Mouse (Mus musculus): ENCODE data around the gene Zfp617.
"Not testable (repeated sequence)": the region's sequence is repeated elsewhere in the genome, so short reads cannot be mapped to it uniquely, and the experiment has no call there.

Gene Zfp617

GRCm38 (mm10) chr8:71908309-71909261, at the start of gene Zfp617, which contains the start of gene Zfp882:
TSS of gene Zfp617 (plus strand) at chr8:71908635.
TSS of gene Zfp882 (plus strand) at chr8:71908608.
- peak; percentile 67 for DNase-seq (ENCODE audit: extremely low spot score, low read depth, low spot score)

DNA sequence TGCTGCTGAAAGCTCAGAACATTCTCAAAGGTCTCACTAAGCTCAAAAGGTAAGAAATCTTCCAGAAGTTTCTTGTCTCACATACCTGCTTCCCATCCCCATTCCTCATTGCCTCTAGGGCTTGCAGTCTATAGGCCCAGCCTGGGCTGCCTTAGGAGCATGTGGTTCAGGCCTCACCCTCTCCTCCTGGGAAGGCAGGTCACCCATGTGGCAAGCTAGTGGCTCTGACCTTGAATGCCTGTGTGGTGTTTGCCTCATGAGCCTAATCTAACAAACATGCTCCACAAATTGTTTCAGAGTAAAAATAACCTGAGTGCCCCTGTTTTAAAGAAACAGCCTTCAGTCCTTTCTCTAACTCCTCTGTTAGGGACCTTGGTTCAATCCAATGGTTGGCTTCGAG, 46.9 kb upstream of the Zfp617 start:
- not testable (repeated sequence) for DNase-seq (ENCODE audit: extremely low spot score, low read depth, low spot score)

DNA sequence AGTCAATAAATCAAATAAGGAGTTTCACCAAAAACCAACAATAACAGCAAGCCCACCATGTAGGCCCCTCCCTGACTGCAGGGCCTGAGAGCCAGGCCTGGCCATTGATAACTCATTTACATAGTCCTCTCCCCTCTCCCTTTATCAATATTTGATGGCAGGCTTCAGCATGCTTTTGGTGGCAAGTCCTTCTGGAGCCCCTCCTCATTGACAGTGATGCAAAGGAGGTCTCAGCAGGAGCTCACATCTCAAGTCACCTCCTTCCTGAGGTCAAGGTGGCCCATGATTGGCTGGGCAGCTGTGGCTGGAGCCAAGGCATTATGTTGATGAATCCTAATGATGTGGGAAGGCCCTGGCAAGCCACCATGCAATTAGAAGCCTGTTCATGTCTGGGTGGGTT, 46.4 kb upstream of the Zfp617 start:
- DNase-seq (ENCODE audit: extremely low spot score, low read depth, low spot score) = not testable (repeated sequence)

DNA sequence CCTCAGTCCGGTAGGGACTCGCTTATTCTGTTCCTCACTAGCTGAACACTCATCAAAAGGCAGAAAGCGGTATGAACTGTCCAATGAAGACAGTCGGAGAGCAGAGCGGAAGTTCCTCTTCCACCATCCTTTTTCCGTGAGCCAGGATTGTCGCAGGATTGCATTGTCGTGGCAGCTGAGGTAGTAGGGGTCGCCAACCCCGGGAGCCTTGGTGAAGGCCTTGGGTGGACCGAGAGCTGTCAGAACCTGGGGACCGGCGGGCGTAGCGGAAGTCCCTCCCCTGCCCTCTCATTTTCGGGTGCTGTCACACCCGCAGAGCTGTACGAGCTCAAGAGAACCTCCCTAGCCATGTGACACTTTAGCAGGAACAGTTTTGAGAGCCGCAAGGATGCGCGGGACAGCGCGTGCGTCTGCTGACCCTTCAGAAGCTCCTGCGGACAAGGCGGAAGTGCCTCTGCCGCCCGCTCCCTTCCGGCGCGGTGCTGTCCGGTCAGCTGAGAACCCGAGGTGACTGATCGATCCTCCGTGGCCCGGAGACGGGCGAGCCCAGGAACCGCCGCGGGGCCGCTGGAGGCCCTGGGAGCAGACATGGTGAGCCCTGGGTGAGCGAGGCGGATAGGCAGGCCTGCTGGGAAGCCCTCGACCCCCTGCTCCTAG, 26.7 kb upstream of the Zfp617 start, which contains the start of gene Zfp709:
Zfp709 (plus strand) TSS at position 402 of the 657 bp plus-strand sequence.
- DNase-seq (ENCODE audit: extremely low spot score, low read depth, low spot score) = no peak

DNA sequence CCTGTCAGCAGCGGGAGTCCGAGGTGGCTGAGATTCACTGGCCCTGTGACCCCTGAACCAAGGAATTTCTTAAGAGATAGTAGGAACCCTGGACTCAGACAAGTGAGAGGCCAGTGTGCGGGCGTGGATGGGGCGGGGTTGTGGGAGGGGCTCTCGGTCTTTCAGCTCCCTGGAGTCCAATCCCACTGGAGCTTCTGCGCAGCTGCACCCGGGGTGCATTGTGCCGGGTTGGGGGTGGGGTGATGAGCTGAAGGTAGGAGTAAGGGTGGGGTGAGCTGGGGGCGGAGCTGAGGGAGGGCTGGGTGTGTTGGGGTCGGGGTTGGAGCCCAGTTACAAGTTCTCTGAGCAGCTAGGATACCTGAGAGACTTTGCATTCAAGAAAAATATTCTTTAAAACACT, 7.8 kb upstream of the Zfp617 start:
- not testable (repeated sequence) for DNase-seq (ENCODE audit: extremely low spot score, low read depth, low spot score)

DNA sequence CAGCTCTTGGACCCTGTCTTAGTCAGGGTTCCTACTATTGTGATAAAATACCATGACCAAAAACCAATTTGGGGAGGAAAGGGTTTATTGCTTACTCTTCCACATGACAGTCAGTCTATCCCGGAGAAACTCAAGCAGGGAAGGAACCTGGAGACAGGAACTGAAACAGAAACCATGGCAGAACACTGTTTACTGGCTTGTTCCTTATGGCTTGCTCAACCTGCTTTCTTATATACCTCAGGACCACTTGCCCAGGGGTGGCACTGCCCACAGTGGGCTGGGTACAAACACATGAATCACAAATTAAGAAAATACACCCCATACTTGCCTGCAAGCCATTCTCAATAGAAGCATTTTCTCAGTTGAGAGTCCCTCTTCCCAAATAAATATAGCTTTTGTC, 5.4 kb upstream of the Zfp617 start:
- DNase-seq (ENCODE audit: extremely low spot score, low read depth, low spot score) = not testable (repeated sequence)

- DNase-seq (ENCODE audit: extremely low spot score, low read depth, low spot score) = no peak
These were observed 1.6 kb upstream of the Zfp617 start for GRCm38 (mm10) chr8:71906809-71907208.

DNA sequence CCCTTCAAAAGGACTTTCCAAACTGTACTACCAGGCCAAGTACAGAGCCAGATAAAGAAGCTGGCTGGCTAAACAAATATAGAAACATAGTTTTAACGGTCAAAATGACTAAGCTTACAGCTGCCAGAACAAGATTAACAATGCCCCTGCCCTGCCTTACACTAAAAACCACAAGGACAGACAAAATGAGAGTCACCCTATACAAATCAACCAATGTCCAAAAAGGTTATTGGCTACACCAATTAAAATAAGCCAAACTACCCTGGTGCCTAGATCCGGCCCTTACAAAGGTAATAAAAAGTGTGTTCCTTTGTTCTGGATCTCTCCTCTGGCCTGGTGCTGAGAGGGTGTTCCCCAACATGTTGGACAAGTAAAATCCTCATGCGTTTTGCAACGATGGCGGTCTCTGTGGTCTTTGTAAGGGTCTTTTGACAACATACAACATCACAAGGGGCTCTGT, 607 bp upstream of the Zfp617 start:
- no peak for DNase-seq (ENCODE audit: extremely low spot score, low read depth, low spot score)

DNA sequence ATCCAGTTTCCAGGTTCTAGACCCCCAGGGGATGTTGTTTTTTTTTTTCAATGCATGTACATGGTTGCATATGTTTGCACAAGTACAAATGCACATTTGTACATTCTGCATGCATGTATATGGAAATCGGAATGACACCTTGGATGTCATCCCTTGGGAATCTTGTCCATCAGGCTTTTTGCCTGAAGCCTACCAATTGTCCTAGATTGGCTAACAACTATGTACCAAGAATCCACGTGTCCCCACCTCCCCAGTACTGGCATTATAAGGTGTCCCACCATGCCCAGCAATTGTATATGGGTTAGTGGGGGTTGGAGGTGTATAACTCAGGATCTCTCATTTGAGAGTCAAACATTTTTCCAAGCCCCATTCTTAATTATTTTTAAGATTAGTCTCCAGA, 3.9 kb downstream of the Zfp617 start:
- no peak for DNase-seq (ENCODE audit: extremely low spot score, low read depth, low spot score)

DNA sequence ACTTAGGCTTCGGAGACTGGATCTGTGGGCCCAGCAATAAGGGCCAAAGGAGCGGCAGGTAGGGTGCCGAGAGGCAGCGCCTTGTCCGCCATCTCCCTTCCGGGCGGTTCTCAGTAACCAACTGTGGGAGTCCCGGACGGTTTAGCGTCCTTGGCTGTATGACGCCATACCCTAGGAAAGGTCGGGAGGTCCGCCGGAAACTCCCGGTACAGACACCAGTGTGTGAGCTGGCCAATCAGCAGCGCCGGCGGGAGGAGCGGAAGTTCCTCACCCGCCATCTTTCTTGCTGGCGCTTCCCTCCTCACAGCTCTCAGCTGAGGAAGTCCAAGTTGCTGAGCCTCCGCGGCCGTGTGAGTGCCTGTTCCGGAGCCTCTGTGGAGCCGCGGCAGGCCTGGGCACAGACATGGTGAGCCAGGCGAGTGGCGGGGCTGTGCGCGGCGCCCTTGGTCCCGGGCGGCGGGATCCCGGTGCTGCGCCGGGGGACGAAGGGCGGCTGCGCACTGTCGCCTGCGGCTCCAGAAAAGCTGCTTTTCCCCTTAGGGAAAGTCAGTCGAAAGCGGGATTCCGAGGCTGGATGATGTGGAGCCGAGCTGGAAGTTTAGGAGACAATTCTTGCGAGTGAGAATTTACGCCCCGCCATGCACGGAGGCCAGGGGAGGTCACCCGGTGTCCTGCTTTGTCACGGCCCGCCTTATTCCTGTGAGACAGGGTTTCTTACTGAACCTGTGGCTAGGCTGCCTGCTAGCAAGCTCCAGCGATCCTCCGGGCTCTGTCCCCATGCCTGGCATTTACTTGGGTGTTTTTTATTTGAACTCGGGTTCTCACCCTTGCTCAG, 14.3 kb downstream of the Zfp617 start:
- peak; percentile 77 for DNase-seq (ENCODE audit: extremely low spot score, low read depth, low spot score)

DNA sequence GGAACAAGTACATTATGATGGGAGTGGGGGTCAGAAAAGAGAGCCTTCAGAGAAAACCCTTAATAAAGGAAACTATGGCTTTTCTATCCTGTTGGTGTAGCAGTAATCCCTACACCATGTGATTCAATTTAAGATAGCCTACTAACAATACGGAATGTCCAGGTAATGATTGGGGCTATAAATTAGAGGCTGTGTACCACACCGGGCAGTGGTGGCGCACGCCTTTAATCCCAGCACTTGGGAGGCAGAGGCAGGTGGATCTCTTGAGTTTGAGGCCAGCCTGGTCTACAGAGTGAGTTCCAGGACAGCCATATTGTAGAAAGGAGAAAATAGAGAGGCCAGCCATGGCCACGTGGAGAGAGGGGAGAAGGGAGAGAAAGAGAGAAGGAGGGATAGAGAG, 17.4 kb downstream of the Zfp617 start:
- no peak for DNase-seq (ENCODE audit: extremely low spot score, low read depth, low spot score)

GRCm38 (mm10) chr8:71926551-71926950, 18.1 kb downstream of the Zfp617 start:
- DNase-seq (ENCODE audit: extremely low spot score, low read depth, low spot score) = no peak

- no peak for DNase-seq (ENCODE audit: extremely low spot score, low read depth, low spot score)
These were observed 19.3 kb downstream of the Zfp617 start for GRCm38 (mm10) chr8:71927779-71928178.

DNA sequence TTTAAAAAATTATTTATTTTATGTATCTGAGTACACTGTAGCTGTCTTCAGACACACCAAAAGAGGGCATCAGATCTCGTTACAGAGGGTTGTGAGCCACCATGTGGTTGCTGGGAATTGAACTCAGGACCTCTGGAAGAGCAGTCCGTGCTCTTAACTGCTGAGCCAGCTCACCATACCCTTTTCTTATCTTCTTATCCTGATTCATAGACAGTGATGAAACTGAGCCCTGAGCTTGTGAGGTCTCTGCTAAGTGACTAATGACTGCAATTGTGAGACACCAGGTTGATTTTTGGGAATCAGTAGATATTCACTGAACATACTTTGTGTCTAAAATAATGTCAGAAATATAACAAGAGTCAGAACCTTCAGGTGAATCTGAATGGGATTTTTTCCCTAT, 29.6 kb downstream of the Zfp617 start:
- not testable (repeated sequence) for DNase-seq (ENCODE audit: extremely low spot score, low read depth, low spot score)

DNA sequence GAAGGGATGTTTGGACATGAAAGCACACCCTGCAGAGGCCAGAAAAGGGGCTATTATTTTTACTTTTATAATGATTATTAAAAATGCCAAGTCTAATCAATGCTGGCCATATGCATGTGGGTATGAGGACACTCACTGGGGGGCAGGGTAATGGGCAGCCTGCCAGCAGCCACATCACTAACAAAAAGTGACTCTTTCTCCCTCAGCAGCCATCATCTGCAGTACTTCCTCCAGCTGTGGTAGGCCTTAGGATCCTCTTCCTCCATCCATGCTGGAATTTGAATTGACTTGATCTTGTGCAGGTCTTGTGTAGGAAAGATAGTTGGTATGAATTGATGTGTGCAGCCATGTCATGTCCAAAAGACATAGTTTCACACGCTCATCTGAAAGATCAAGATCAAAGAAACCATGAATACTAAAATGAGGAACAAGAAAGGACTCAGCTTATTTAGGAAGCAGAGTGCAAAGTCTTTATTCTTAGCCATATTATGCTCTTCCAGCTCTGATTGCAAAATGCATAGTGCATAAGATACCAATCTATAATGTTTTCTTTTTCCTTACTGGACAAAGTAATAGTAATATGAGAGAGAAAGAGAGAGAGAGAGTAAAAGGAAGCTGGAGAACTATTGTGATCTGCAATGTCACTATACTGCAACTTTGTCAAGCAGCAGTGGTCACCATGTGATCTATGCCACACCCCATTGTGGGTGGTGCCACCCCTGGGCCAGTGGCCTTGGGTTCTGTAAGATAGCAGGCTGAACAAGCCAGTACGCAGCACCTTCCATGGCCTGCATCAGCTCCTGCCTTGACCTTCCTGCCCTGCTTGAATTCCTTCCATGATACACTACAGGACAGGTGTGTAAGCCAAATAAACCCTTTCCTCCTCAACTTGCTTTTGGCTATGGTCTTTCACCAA, 32.1 kb downstream of the Zfp617 start:
- no peak for DNase-seq (ENCODE audit: extremely low spot score, low read depth, low spot score)

DNA sequence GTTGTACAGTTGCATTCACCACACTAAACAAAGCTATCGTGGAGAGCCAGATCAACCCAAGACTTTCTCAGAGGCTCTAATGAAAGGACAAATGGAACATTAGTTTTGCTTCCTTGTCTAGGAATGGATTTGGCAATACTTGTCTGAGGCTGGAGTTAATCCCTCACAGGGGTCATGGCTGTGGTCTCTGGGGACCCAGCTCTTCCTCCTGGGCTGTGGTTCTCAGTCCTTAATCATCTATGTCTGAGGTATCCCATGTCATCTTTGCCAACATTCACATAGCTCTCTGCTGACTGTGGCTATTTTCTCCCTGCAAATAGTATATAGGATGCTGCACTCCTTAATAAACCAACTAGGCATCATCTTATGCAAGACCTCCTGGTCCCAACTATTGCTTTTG, 33.3 kb downstream of the Zfp617 start:
- DNase-seq (ENCODE audit: extremely low spot score, low read depth, low spot score) = no peak

- DNase-seq (ENCODE audit: extremely low spot score, low read depth, low spot score) = no peak
These were observed 40.2 kb downstream of the Zfp617 start for GRCm38 (mm10) chr8:71948624-71949023.

DNA sequence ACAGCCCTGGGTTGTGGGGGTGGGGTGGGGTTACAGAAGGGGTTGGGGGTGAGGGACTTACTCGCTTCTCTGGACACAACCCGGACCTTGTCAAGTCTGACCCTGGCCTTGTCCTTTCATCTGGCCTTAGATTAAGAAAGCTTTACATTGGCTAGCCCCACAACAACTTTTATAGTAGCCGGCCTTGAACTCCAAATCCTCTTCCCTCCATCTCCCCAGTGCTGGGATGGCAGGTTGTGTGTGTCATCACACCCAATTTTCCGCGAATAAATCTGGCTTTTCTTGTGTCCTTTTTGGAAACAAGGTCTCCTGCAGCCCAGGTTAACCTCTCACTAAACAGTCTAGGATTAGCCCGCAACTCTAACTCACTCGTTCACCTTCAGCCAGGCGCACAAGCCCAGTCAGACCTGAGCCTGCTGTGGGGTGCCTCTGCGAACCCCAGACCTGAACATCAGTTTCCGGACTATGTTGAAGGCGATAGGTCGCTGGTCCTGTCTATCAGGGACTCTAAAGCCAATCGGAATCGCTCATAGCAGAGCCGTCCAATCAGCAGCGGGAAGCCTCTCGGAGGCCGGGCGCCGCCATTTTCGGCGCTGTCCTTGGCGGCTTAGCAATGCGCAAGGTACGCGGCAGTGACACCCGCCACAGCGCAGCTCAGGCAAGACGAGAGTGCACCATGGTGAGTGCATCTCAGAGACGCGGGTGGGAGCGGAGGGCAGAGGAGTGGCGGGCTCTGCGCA, 42.2 kb downstream of the Zfp617 start, which contains the start of gene Zfp961:
Zfp961 (plus strand) TSS at position 557 of the 740 bp plus-strand sequence.
- peak; percentile 99 for DNase-seq (ENCODE audit: extremely low spot score, low read depth, low spot score)
